Mouse (Mus musculus) limb, embryonic 13.5 days (tissue): ENCODE data around the gene Ptpn7. TPM values are rescaled to one million over a fixed set of nuclear protein-coding genes. Genes with fewer than 3 reads are reported as not detected.
"Not testable (repeated sequence)": the region's sequence is repeated elsewhere in the genome, so short reads cannot be mapped to it uniquely, and the experiment has no call there.

Source experiments
- ATAC-seq: fragments of 200-750 bp; cut with Nextera tagmentation; 2 replicates; pipeline ENCODE4 v1.8.0; 2017; ENCODE audit warnings: low read depth, moderate number of reproducible peaks, moderate TSS enrichment; ENCODE audit not compliant: low FRiP score
- H3K27ac ChIP-seq: fragments of 300-500 bp; sonication (generic); 2 replicates; pipeline ENCODE4 v1.5.1; 2015; ENCODE audit warnings: inconsistent platforms, mild to moderate bottlenecking, moderate library complexity
- H3K27me3 ChIP-seq: fragments of 300-500 bp; sonication (generic); 2 replicates; pipeline ENCODE4 v1.6.1; 2015; ENCODE audit warnings: mild to moderate bottlenecking, inconsistent platforms
- H3K36me3 ChIP-seq: fragments of 300-500 bp; sonication (generic); 2 replicates; pipeline ENCODE4 v1.6.1; 2015; ENCODE audit warnings: inconsistent platforms, mild to moderate bottlenecking, moderate library complexity
- H3K4me1 ChIP-seq: fragments of 300-500 bp; sonication (generic); 2 replicates; pipeline ENCODE4 v1.6.1; 2015; ENCODE audit warnings: inconsistent platforms
- H3K4me2 ChIP-seq: fragments of 300-500 bp; sonication (generic); replicated peaks from 2 replicates; pipeline ENCODE4 v1.6.1; 2015; ENCODE audit warnings: inconsistent platforms, mild to moderate bottlenecking, moderate library complexity
- H3K4me3 ChIP-seq: fragments of 300-500 bp; sonication (generic); 2 replicates; pipeline ENCODE4 v1.5.1; 2015; ENCODE audit warnings: moderate library complexity, mild to moderate bottlenecking, inconsistent platforms
- H3K9ac ChIP-seq: fragments of 300-500 bp; sonication (generic); 2 replicates; pipeline ENCODE4 v1.6.1; 2015; ENCODE audit warnings: mild to moderate bottlenecking, inconsistent platforms
- H3K9me3 ChIP-seq: fragments of 300-500 bp; sonication (generic); 2 replicates; pipeline ENCODE4 v1.6.1; 2016; ENCODE audit warnings: inconsistent platforms
- WGBS: fragments of 180-500 bp; shearing (Covaris S2); methylation state at CpG from one replicate; pipeline ENCODE4 v1.1.7; 2015; 5-methylcytosine and 5-hydroxymethylcytosine counted together
- polyA plus RNA-seq: library from polyadenylated mRNA; unstranded; fragments of >200 nt; fragmentation: Nextera tagmentation; extraction: Ambion mirVana; gene quantifications from 2 replicates; pipeline ENCODE4 v1.2.1, GENCODE M21; 2015

Gene Ptpn7
- polyA plus RNA-seq, 1 experiment from 2014 or later: 2.3 TPM

- ATAC-seq: no peak
- 64% methylated on average over 4 of the region's 4 CpGs for WGBS
Measured at GRCm38 (mm10) chr1:135181275-135181674, 48.8 kb downstream of the Ptpn7 start.

GRCm38 (mm10) chr1:135181880-135182623, 49.6 kb downstream of the Ptpn7 start:
- Histone ChIP-seq H3K4me2 (no peak overlapping the region), H3K4me3 (no peak overlapping the region), H3K9me3 (no peaks in the 10 kb centered on the region), H3K9ac (no peak overlapping the region), H3K4me1 (no peaks in the 10 kb centered on the region), H3K27ac (no peak overlapping the region), H3K36me3 (no peaks in the 10 kb centered on the region), H3K27me3 (peaks cover 5% of the 10 kb centered on the region; the same call in 1 of the 2 replicates)
- WGBS: 86% methylated on average over 8 of the region's 8 CpGs
- ATAC-seq: no peak

More at GRCm38 (mm10) chr1:135181275-135181674, 48.8 kb downstream of the Ptpn7 start:
- H3K9me3 ChIP-seq: no peaks in the 10 kb centered on the region
- no peak overlapping the region for H3K9ac ChIP-seq
- no peak overlapping the region for H3K27ac ChIP-seq
- 0 out of 2 replicates have a peak, but pooled peaks cover under 1% of the 10 kb centered on the region for H3K27me3 ChIP-seq
- H3K4me3 ChIP-seq: no peak overlapping the region
- no peak overlapping the region for H3K4me2 ChIP-seq
- no peaks in the 10 kb centered on the region for H3K36me3 ChIP-seq
- no peaks in the 10 kb centered on the region for H3K4me1 ChIP-seq

- ATAC-seq: no peak
- WGBS: 65% methylated on average over 3 of the region's 3 CpGs
Measured at GRCm38 (mm10) chr1:135182975-135183374, 50.5 kb downstream of the Ptpn7 start.

GRCm38 (mm10) chr1:135183448-135183847, 50.9 kb downstream of the Ptpn7 start:
- WGBS: 91% methylated on average over 4 of the region's 4 CpGs
- Histone ChIP-seq H3K4me1 (no peaks in the 10 kb centered on the region), H3K4me2 (no peak overlapping the region), H3K9ac (no peak overlapping the region), H3K27me3 (peaks cover 5% of the 10 kb centered on the region; the same call in 1 of the 2 replicates), H3K4me3 (no peak overlapping the region), H3K27ac (no peak overlapping the region), H3K9me3 (no peaks in the 10 kb centered on the region), H3K36me3 (no peaks in the 10 kb centered on the region)
- ATAC-seq: no peak

More at GRCm38 (mm10) chr1:135182975-135183374, 50.5 kb downstream of the Ptpn7 start:
- no peak overlapping the region for H3K4me3 ChIP-seq
- H3K9me3 ChIP-seq: no peaks in the 10 kb centered on the region
- H3K4me2 ChIP-seq: no peak overlapping the region
- H3K27ac ChIP-seq: no peak overlapping the region
- peaks cover 5% of the 10 kb centered on the region; the same call in 1 of the 2 replicates for H3K27me3 ChIP-seq
- no peaks in the 10 kb centered on the region for H3K36me3 ChIP-seq
- no peaks in the 10 kb centered on the region for H3K4me1 ChIP-seq
- no peak overlapping the region for H3K9ac ChIP-seq

- H3K9me3 ChIP-seq: no peaks in the 10 kb centered on the region
- no peak overlapping the region for H3K9ac ChIP-seq
- WGBS: 66% methylated on average over 11 of the region's 11 CpGs
- H3K4me1 ChIP-seq: no peaks in the 10 kb centered on the region
- H3K36me3 ChIP-seq: no peaks in the 10 kb centered on the region
- H3K4me3 ChIP-seq: no peak overlapping the region
- peaks cover 5% of the 10 kb centered on the region; the same call in 1 of the 2 replicates for H3K27me3 ChIP-seq
- H3K4me2 ChIP-seq: no peak overlapping the region
- ATAC-seq: no peak
- no peak overlapping the region for H3K27ac ChIP-seq
Measured at GRCm38 (mm10) chr1:135183941-135184570, 51.6 kb downstream of the Ptpn7 start.

GRCm38 (mm10) chr1:135185936-135186335, 53.4 kb downstream of the Ptpn7 start:
- no peak overlapping the region for H3K4me2 ChIP-seq
- H3K27me3 ChIP-seq: peaks cover 5% of the 10 kb centered on the region; the same call in 1 of the 2 replicates
- 54% methylated on average over 5 of the region's 5 CpGs for WGBS
- no peaks in the 10 kb centered on the region for H3K9me3 ChIP-seq
- no peaks in the 10 kb centered on the region for H3K36me3 ChIP-seq
- H3K4me3 ChIP-seq: no peak overlapping the region
- H3K4me1 ChIP-seq: no peaks in the 10 kb centered on the region
- H3K9ac ChIP-seq: no peak overlapping the region
- no peak for ATAC-seq
- H3K27ac ChIP-seq: no peak overlapping the region

- no peak for ATAC-seq
- H3K36me3 ChIP-seq: no peaks in the 10 kb centered on the region
- no peak overlapping the region for H3K4me3 ChIP-seq
- no peak overlapping the region for H3K27ac ChIP-seq
- H3K4me2 ChIP-seq: no peak overlapping the region
- WGBS: 49% methylated on average over 8 of the region's 8 CpGs
- no peak overlapping the region for H3K9ac ChIP-seq
- peaks cover 5% of the 10 kb centered on the region; the same call in 1 of the 2 replicates for H3K27me3 ChIP-seq
- H3K4me1 ChIP-seq: no peaks in the 10 kb centered on the region
- no peaks in the 10 kb centered on the region for H3K9me3 ChIP-seq
Measured at GRCm38 (mm10) chr1:135186427-135186826, 53.9 kb downstream of the Ptpn7 start.

- not testable (repeated sequence) for H3K4me3 ChIP-seq, H3K9me3 ChIP-seq, H3K27me3 ChIP-seq, H3K36me3 ChIP-seq, H3K9ac ChIP-seq, H3K27ac ChIP-seq, ATAC-seq, H3K4me1 ChIP-seq, H3K4me2 ChIP-seq
- WGBS: 27% methylated on average over 2 of the region's 2 CpGs
Measured at GRCm38 (mm10) chr1:135187016-135187415, 54.5 kb downstream of the Ptpn7 start.

- 35% methylated on average over 3 of the region's 3 CpGs for WGBS
- H3K36me3 ChIP-seq: no peaks in the 10 kb centered on the region
- no peaks in the 10 kb centered on the region for H3K9me3 ChIP-seq
- no peak overlapping the region for H3K9ac ChIP-seq
- H3K4me3 ChIP-seq: no peak overlapping the region
- H3K4me2 ChIP-seq: no peak overlapping the region
- no peak for ATAC-seq
- no peaks in the 10 kb centered on the region for H3K4me1 ChIP-seq
- peaks cover 5% of the 10 kb centered on the region; the same call in 1 of the 2 replicates for H3K27me3 ChIP-seq
- no peak overlapping the region for H3K27ac ChIP-seq
Measured at GRCm38 (mm10) chr1:135188197-135188596, 55.7 kb downstream of the Ptpn7 start.

GRCm38 (mm10) chr1:135189186-135189585, 56.7 kb downstream of the Ptpn7 start:
- ATAC-seq: no peak
- H3K9me3 ChIP-seq: no peaks in the 10 kb centered on the region
- peaks cover 5% of the 10 kb centered on the region; the same call in 1 of the 2 replicates for H3K27me3 ChIP-seq
- H3K4me3 ChIP-seq: no peak overlapping the region
- no peak overlapping the region for H3K4me2 ChIP-seq
- H3K4me1 ChIP-seq: no peaks in the 10 kb centered on the region
- no peak overlapping the region for H3K27ac ChIP-seq
- no peaks in the 10 kb centered on the region for H3K36me3 ChIP-seq
- no peak overlapping the region for H3K9ac ChIP-seq
- 85% methylated on average over 4 of the region's 4 CpGs for whole genome bisulfite sequencing

- H3K4me3 ChIP-seq, H3K9me3 ChIP-seq, H3K36me3 ChIP-seq, ATAC-seq, H3K4me2 ChIP-seq, H3K27me3 ChIP-seq, H3K9ac ChIP-seq, H3K27ac ChIP-seq: not testable (repeated sequence)
- 65% methylated on average over 5 of the region's 5 CpGs for WGBS
- peaks cover 13% of the 10 kb centered on the region for H3K4me1 ChIP-seq
Measured at GRCm38 (mm10) chr1:135194335-135194734, 61.8 kb downstream of the Ptpn7 start.
